Mouse (Mus musculus): ENCODE measurements around the gene C9orf72. TPM values are rescaled to one million over a fixed set of nuclear protein-coding genes. Genes with fewer than 3 reads are reported as not detected.

Gene C9orf72
- total RNA-seq, 2 experiments from 2014 or later: 10.6 to 10.7 TPM

- DNase-seq: no peak
- intact Hi-C loops (cut with DNase I): no loop called here
These were observed 82.4 kb downstream of the C9orf72 start for GRCm38 (mm10) chr4:35143472-35144102.

Other genes with a start within 250 kb of the C9orf72 start
- gene Ifnk, start 74.1 kb downstream of the C9orf72 start, total RNA-seq (2021): not detected
- 1 to 10 TPM in 1 of 2 experiments, under 1 TPM in 1; 0.38 to 1.1 TPM for gene Mob3b, start 68.7 kb downstream of the C9orf72 start, total RNA-seq (2021)